Comparison of ENCODE assay signal across 11 mouse cellular contexts in genomic region chr9:116184903-116185302, GRCm38 (mm10).
"Had no signal": no experiment of that assay in that cellular context is flagged by ENCODE, and none has a peak within 500 bp of the region (broad histone marks: within the 10 kb centered on the region; RNA-seq: fewer than 3 reads in every experiment).

No protein-coding gene starts in this region.

- H3K27me3 ChIP-seq: limb, embryonic 15.5 days; liver, embryonic 12.5 days; lung, embryonic 15.5 days; neural tube, embryonic 15.5 days had no signal

- H3K36me3 ChIP-seq: limb, embryonic 15.5 days; liver, embryonic 12.5 days; lung, embryonic 15.5 days; midbrain, embryonic 12.5 days; neural tube, embryonic 15.5 days had no signal

- DNase-seq: kidney, adult 11 months; kidney, adult 9 months; kidney, postnatal 4 days; lung, postnatal 14 days; thymus, adult 18-20 months; thymus, postnatal 36 days had no signal
